Mouse (Mus musculus) lung, postnatal 4 days (tissue): Measurements from ENCODE around the gene Ppp1r14d.

Experiments
- DNase-seq, 2 experiments: peaks; one replicate each; pipeline ENCODE4 v3.0.0; 2021

Ppp1r14d gene

DNA sequence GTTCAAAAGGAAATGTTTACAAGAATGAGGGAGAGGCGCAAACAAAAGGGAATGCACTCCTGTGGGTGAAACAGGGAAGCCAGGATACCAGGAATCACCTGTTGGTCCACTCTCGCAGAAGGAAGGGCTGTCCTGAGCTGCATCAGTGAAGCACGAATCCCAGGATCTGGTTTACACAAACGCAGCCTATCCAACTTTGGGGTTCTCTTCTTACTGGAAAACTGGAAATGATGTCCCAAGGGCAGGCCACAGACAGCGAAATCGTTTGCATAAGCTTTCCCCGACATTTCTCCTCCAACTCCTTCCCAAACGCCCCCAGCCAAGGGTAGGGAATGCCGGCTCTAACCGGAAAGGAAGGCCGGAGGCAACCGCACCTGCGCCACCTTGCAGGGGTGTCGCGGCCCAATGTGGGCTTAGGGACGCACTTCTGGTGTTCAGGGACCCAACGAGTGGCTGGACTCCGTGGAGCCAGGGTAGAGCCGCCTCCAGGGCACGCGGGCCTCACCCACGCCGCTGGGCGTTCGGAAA is 7.0 kb upstream of the Ppp1r14d start:
- no peak for DNase-seq

DNA sequence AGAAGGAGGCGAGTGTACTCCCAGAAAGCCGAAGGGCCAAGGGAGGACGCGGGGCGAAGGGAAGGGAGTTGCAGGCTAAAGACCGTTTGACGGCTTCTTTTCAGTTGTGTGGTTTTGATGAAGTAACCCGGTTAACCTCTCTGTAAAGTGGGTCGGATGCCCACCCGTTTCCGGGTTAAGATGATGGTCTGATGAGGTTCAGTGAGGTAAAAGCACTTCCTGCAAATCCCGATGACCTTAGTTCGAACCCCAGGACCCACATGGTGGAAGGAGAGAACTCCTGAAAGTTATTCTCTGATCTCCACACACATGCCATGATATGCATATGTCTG is 20.6 kb downstream of the Ppp1r14d start:
- no peak for DNase-seq

DNA sequence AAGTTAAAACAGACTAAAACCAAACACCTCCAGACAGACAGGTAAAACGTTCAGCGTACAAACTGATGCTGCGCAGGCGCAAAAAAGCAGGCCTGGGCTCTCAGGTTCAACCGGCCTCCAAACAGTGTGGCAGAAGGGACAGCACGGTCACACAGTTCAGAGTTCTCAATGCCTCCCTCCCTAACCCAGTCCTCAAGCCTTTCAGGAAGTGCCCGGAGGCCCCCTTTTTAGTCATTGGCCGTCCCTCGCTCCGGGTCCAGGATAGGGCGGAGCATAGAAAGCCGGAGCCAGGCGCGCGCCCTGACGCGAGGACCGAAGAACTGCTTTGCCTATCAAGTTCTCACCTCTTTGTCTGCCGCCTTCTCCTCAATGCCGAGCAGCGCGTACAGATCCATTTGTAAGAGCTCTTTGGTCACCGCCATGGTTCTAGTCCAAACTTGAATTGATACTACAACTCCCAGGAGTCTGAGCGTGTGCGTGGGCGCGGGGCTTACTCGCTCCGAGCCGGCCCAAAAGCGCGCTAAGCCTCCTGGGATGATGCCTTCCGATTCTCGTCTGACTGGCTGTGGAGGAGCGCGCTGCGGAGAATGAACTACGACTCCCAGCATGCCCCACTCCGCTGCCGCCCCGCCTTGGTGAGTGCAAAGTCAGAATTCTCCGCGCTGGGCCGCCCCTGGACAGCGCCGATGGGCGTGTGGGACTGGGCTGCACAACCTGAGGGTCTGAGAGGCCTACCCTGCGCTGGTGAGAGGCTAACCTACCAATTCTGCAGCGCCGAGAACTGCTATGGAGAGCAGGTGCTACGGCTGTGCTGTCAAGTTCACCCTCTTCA is 21.1 kb downstream of the Ppp1r14d start, which contains the start of the genes Zfyve19 and Dnajc17:
Zfyve19 (plus strand) TSS at position 274 of the 832 bp plus-strand sequence.
Dnajc17 (minus strand) TSS at position 452 of the 832 bp plus-strand sequence.
- DNase-seq: peak; percentile 97 to 98

DNA sequence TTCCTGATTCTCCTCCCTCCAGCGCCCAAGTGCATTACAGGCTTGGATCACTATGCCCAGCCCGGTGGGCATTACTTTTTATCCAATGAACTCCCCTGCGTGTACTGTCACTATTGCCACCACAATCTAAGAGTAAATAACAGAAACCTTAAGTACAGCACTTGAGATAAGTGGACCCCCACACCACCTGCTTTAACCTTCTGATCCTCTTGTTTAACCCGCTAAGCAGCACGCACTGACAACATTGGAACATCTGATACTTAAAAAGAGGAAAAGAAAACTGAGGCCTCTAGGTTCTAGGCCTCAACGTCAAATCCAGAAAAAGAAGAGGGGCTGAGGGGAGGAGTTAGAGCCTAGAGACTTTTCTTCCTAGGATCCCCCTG is 21.8 kb downstream of the Ppp1r14d start:
- DNase-seq: peak in 1 of 2 experiments; percentile 10

DNA sequence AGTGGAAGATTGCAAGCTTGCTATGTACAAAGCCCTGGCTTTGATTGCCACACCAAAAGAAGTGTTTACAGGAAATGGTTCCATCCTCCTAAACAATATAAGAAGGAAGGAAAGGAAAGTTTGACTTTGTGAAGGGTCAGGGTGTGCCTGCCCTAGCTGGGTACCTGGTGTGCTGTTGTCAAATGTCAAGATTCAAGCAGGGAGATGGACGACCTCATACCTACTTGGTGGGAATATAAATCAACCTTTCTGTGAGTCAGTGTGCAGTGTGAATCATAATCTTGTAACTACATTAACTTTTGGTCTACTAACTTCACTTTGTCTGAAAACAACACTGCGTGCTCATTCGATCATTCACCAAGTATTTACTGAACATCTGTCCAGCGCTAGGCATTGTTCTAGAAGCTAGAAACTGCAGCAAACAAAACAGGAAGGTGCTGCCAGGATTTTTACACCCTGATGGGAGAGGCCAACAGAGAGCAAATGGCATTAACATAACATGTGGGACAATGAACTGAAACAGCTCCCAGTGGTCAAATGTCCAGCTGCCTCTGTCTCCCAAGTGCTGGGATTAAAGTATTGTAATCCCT is 25.7 kb downstream of the Ppp1r14d start:
- DNase-seq: no peak

DNA sequence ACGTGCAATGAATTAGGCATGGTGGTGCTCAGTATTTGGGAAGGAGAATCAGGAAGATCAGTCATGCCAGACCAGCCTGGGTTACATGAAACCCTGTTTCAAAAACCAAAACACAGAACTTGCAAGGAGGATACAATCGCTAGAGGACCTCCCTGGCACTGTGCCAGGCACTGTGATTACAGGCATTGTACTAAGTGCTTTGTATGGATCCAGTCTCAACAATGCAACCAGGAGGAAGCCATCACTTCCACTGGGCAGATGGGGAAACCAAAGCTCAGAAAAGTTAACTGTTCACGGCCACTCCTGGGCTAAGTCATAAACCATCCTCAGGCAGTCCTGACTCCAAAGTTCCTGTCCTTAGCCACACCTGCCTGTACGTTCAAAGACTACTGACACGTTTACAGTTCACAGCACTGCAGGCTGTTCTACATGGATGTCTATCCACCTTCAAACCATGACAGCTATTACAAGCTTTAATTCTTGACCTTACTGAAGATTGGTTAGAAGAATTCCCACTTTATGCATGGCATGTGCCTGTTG is 26.7 kb downstream of the Ppp1r14d start:
- peak; percentile 70 to 74 for DNase-seq

DNA sequence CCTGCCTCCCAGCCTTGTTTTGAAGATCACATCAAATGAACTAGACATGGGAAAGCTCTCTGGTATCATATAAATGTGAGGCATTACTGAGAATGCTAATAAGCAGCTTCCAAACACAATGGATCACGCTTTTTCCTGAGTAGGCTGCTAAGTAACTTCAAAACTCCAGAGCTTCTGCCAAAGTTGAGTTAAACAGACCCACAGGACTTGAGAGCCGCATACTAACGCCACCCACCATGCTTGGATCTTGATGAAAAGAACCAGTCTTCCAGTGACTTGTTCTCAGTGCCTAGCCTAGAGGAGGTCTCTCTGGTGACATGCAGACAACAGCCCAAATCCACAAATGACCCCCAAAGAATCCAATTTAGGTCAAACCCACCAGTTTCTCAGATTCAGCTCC is 30.8 kb downstream of the Ppp1r14d start:
- no peak for DNase-seq

DNA sequence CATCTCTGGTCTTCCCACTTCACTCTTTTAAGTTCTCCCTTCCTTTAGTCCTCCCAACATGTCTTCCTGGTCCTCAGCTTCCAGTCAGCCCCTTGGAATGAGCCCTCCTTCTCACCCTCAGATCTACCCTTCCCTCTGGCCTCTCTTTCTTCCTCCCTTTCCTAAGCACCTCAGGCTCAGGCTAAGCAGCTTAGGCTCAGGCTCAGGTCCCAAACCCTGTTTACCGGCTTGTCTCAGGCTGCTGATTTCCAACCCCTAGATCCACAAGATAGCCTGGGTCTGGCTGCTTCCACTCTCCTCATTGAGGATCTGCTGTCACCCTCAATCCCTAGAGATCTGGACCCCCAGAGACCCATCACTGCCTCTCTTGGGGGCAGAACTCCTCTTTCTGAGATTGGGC is 31.7 kb downstream of the Ppp1r14d start:
- DNase-seq: no peak

DNA sequence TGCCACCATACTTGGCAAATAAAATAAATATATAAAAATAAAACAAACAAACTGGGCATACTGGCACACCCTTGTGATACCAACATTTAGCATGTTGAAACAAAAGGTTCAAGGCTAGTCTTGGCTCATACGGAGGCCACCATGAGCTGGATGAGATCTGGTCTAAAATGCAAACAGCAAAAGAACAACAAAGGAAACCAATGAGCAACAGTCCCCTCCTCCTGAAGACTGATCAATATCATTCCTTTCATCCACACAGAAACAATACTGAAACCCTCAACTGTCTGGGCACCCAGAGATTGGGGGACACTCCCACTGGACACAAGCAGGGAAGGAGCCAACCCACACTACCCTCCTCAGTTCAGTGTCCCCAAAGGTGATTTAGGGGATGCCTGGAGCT is 32.2 kb downstream of the Ppp1r14d start:
- DNase-seq: no peak

DNA sequence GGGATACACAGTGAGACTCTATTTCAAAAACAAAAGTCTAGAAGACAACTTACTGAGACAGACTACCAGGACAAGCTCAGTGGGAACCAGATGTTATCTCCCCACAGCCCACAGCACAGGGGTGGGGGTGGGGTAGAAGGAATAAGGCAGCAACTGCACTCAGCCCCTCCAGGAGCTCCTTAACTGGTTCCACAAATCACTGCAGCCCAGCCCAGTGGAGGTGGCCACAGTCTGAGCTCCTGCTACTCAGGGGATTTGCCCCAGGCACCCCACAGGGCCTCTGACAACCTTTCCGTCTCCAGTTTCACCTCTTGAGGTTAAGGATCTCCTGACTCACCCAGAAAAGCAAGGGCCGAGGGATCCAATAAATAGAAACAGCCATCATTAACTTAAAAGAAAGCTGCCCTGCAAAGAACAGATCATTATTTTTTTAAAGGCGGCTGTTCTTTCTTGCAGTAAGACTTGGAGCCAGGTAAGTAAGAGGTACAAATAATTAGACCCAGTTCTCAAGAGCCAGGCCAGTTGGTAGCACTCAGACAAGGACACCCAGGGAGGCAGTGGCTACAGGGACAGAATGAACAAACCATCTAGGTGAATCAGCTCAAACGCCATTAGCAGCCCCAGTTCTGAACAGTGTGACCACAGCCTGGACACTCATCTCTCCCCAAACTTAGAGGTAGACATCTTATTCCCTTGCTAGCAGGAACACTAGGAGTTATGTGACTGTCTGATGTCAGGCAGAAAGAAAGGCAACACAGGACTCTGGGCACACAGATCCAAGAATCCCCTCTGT is 33.2 kb downstream of the Ppp1r14d start:
- DNase-seq: no peak

DNA sequence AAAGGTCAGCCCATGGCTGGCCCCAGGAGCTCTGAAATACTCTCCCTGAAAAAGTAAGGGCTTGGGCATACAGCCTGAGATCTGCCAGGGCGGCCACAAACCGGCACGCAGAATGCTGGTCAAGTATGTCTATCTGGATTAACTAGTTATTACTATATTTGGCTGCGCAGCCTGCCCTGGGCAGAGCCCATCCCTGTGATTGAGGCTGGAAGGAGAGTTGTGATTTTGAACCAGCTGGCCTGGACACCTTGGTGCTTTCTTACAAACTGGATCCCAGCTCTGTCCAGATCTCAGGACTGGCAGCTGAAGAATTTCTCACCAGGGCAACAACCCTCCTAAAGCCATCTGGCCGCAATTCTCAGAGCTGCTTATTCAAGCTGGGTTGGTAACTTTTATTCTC is 35.6 kb downstream of the Ppp1r14d start:
- no peak for DNase-seq

DNA sequence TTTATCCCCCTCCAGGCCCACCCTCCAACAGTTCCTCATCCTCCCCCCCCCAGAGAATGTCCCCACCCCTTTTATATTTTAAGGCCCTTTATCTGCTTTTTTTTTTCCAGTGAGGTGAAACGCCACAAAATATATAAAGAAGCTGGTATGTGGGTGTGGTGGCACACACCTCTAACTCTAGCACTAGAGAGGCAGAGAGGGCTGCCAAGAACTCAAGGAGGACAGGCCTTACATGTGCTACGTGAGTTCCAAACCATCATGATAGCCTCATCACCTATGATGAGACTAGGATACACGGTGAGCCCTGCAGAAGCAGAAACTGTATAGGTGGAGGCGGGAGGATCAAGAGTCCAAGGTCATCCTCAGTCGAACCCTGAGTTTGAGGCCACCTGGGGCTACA is 38.7 kb downstream of the Ppp1r14d start:
- no peak for DNase-seq

DNA sequence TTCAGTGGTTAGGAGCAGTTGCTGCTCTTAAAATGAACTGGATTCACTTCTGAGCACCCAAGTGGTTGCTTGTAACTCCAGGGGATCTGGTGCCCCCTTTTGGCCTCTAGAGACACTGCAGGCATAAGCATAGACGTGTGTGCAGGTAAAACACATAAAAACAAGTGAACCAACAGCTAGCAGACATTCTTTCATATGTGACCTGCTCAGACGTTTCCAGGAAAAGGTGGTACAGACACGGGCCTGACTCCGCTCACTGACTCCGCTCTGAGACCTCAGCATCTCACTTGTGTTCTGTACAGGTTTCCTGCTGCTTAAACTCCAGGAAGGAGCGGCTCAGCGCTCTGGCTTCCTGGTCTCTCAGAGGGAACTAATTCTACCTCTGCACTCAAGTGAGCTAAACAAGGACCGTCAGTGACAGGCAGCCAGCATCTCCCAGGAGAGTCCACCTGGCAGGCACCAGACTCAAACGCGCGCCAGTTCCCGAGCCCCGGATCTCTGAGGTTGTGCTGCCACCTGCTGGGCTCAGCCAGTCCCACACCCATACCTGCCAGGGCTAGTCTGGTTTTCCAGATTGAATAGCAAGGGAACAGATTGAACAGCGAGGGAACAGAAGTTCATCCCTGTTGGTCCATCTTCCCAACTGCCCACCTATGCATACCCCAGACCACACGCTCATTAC is 40.5 kb downstream of the Ppp1r14d start:
- DNase-seq: peak; percentile 80 to 88

DNA sequence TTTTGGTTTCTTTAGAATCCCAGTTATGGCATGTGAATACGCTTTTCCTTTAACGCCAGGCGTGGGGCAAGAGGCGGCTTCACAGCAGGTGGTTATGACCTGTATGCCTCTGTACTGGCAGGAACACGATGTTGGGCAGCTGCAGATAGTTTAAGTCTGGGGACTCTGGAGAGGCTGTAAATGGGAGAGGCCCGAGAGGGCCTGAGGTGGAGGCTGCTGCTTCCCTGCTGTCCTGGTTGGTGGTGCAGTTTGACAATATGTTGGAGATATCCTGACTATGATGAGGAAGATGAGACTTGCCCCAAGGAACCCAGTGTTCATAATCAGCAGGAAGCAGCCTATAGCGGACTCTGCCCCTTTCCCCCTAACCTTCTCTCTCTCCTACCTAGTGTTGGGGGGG is 46.8 kb downstream of the Ppp1r14d start:
- DNase-seq: no peak

DNA sequence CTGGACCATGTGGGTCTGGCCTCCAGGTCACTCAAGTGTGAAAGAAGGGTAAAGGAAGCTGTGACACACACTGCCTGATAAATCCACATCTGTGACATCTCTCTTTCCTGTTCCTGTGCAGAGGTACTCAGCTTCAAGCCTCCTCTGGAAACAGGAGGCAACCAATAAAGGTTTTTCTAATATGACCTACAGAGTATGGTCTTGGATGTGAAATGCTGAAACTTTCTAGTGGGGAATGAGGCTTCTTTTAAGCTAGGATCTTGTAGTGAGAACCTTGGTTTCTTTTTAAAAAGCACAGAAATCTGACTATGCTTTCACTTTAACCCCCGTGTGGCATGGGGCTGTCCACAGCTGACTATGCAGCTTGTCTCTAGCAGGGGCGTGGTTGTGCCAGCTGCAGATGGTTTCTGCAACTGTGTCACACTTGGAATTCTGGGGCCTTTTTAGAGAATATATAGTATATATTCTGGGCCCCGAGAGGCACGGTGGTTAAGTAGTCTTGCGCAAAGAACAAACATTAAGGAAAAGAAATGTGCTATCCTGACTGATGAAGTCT is 52.2 kb downstream of the Ppp1r14d start:
- no peak for DNase-seq

DNA sequence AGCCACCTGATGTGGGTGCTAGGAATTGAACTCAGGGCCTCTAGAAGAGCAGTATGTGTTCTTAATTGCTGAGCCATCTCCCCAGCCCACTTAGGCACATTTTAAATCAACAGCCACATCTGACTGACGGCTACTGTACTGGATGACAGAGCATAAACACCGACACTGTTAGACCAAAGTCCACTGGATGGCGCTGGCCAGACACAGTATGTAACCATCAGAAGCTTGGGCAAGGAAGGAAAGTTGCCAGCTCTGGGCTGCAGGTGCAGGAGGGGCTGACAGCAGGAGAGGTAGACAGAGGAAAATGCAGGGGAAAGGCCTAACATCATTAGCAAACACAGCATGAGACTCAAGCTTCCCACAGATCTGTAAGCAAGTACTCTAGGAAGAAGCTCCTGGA is 52.9 kb downstream of the Ppp1r14d start:
- no peak for DNase-seq

DNA sequence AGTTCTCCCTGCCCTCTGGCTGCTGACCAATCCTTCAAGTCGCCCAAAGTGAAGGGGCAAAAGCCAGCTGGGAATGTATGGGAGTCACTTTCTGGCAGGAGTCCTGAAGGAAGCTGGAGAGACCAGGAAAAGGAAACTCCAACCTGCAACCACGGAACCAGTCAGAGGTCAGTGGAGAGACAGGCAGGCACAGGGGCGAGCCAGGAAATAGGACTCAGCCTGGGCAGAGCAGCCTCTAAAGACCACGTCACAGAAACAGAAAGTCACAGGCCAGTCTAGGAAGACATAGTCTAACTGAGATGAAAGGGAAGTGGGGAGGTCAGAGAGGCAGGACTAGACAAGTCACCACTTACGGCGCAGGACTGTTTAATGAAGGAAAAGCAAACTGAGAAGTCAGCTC is 54.1 kb downstream of the Ppp1r14d start:
- DNase-seq: peak; percentile 23 to 47

DNA sequence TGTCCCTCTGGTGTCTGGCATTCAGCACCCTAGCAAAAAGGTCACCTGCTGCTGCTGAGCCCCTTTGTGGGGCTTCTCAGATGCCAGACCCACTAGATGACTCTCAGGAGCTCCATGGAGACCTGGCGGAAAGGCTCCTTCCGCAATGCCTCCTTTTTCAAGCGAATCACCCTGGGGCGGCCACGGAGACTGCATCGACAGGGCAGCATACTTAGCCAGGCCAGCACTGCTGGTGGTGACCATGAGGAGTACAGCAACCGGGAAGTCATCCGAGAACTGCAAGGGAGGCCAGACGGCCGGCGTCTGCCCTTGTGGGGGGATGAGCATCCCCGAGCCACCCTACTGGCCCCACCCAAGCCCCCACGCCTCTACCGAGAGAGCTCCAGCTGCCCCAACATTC is 54.8 kb downstream of the Ppp1r14d start:
- no peak for DNase-seq

DNA sequence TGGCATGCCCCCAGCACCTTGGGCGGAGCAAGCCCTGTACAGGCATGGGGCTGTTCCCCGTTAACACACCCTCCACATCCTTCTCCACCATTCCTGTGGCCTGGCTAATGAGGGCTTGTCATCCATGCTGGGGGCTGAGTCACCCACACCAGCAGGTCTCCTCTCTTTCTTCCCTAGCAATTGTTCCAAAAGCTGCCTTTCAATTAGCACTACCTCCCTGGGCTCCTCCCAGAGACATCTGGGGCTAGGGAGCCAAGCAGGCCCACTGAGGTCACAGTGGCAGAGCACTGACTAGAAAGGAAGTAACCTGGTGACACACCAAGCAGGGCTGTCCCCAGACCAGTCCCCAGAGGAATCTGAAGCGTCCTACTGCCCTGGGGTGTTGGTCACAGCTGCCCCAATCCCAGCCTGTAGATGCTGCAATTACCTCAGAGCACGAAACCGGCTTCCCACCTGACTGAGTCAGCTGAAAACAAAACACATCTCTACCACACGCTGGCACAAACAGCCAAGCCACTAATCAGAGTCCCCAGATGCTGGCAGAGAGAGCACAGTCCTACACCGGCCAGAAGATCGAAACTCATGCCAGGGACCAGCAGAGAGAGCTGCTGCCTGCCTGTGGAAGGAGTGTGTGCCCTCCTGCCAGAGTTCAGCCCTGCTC is 55.6 kb downstream of the Ppp1r14d start, which contains the start of gene Gm14137:
Gm14137 (plus strand) TSS at position 519 of the 661 bp plus-strand sequence.
- peak in 1 of 2 experiments; percentile 31 for DNase-seq

DNA sequence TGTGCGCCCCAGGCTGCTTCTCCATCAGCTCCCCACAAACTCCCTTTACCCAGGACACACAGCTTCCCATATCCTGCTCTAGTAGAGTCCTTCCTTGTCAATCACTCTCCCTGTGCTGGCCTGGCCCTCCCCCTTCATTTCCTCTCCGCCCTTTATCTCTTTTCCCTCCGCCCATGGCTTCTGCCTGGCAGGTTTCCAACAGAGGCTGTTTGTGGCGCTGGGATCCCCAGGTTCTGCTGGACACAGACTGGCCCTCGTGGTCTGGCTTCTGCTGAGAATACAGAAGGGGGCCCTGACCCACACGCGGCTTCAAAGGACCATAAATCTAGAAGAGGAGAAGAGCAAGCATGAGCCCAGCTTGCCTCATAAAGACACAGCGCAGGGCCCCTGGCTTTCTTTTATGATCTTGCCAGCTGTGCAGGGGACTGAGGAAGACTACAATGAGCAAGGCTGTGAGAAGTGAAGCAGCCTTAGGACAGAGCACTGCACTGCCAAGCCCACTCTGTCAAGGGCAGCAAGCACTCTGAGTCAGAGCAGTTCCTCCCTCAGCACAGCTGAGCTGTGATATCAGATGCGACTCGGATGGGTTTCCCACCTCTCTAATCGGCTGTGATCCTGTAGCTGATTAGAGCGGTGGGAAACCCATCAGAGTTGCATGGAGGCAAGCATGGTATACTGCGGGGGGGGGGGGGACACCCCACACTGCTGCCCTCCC is 56.7 kb downstream of the Ppp1r14d start:
- peak; percentile 80 to 86 for DNase-seq

DNA sequence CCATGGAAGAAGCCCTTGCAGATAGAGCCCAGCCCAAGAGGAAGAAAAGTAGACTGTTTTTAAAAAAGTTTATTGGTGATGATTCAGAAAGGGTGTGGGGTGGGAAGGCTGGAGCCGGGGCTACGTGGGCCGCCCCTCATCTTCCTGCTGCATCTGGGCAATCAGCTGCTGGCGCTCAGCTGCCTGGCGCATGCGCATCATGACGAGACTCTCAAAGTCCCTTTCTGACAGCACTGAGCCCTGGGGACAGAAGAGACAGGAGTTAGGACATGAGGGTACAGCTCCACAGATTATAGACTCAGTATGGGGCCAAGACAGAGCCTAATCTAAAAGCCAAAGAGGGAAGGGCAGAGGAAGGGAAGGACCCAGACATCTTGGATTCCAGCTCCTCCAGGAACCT is 57.3 kb downstream of the Ppp1r14d start:
- no peak for DNase-seq
